Mouse (Mus musculus) liver, postnatal 0 days (tissue): ENCODE measurements at regions not wholly inside any gene's neighbourhood (a gene's known extent, or its start where the extent isn't known, plus 50 kb on each side); places are given as distances from the start of the nearest gene placed in this dataset.

Source experiments
- ATAC-seq: fragments of 200-750 bp; cut with Nextera tagmentation; 2 replicates; pipeline ENCODE4 v1.8.0; 2017; ENCODE audit warnings: mild to moderate bottlenecking, moderate library complexity
- DNase-seq: peaks from one replicate; pipeline ENCODE4 v3.0.0-alpha.2; 2016
- H3K27ac ChIP-seq: fragments of 300-500 bp; sonication (generic); 2 replicates; pipeline ENCODE4 v1.5.1; 2014; ENCODE audit warnings: antibody characterized with exemption, moderate library complexity, mild to moderate bottlenecking, low read depth
- H3K27me3 ChIP-seq: fragments of 300-500 bp; sonication (generic); 2 replicates; pipeline ENCODE4 v1.6.1; 2014; ENCODE audit warnings: low read length, control low read depth, mixed read lengths; ENCODE audit not compliant: insufficient read depth
- H3K36me3 ChIP-seq: fragments of 300-500 bp; sonication (generic); replicated peaks from 2 replicates; pipeline ENCODE4 v1.6.1; 2014; ENCODE audit warnings: mild to moderate bottlenecking, control low read depth, low read length, moderate library complexity, mixed read lengths; ENCODE audit not compliant: insufficient read depth
- H3K4me1 ChIP-seq: fragments of 300-500 bp; sonication (generic); 2 replicates; pipeline ENCODE4 v1.6.1; 2014; ENCODE audit warnings: antibody characterized with exemption, mild to moderate bottlenecking, control low read depth; ENCODE audit not compliant: insufficient read depth
- H3K4me2 ChIP-seq: fragments of 300-500 bp; sonication (generic); 2 replicates; pipeline ENCODE4 v1.6.1; 2014; ENCODE audit warnings: low read depth, mild to moderate bottlenecking, low read length, moderate library complexity, mixed read lengths
- H3K4me3 ChIP-seq: fragments of 300-500 bp; sonication (generic); 2 replicates; pipeline ENCODE4 v1.5.1; 2014; ENCODE audit warnings: low read depth, low read length
- H3K9ac ChIP-seq: fragments of 300-500 bp; sonication (generic); replicated peaks from 2 replicates; pipeline ENCODE4 v1.6.1; 2014; ENCODE audit warnings: mild to moderate bottlenecking, moderate library complexity
- H3K9me3 ChIP-seq: fragments of 300-500 bp; sonication (generic); 2 replicates; pipeline ENCODE4 v1.6.1; 2016; ENCODE audit warnings: mild to moderate bottlenecking, control low read depth, low read length, mixed read lengths
- CTCF ChIP-seq: sonication (generic); IDR thresholded peaks from 2 replicates; pipeline ENCODE4 v1.5.1; 2016; ENCODE audit warnings: antibody characterized with exemption, low read depth
- EP300 ChIP-seq: IDR thresholded peaks from 2 replicates; pipeline ENCODE4 v1.6.1; 2016; ENCODE audit warnings: antibody characterized with exemption, low read depth, mild to moderate bottlenecking
- WGBS: fragments of 180-500 bp; shearing (Covaris S2); extraction: QIAGEN DNeasy Blood & Tissue Kit; methylation state at CpG from one replicate; pipeline ENCODE4 v1.1.7; 2014; ENCODE audit not compliant: insufficient replicate concordance; 5-methylcytosine and 5-hydroxymethylcytosine counted together

DNA sequence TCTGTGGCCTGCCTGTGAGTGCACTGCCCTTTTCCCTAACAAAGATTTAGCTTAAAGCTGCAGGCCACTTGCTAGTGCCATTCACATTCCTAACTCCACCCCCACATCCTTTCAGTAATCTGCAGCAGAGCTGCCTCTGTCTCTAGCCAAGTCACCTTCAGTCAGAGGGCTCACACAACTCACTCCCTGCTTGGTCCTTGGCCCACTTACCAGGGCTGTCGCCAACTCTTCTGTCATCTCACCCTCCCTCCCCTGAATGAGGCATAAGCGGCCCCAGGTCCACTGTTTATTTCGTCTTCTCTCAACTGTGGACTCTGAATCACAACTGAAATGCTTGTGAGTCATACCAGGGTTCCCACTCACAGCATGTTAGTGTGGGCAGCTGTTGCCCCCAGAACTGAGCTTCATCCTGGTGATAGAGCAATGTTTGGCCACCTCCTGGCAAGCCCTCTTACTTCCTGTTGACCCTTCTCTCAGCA is 85.5 kb upstream of the Nrp1 start:
- TF ChIP-seq EP300 (no peak), CTCF (no peak)
- no peak overlapping the region for H3K4me2 ChIP-seq
- no peaks in the 10 kb centered on the region for H3K4me1 ChIP-seq
- H3K4me3 ChIP-seq: no peak overlapping the region
- H3K9me3 ChIP-seq: no peaks in the 10 kb centered on the region
- no peaks in the 10 kb centered on the region for H3K36me3 ChIP-seq
- ATAC-seq (peak; percentile 13; the same call in 1 of the 2 replicates), DNase-seq (no peak)
- no peak overlapping the region for H3K27ac ChIP-seq
- WGBS: 48% methylated on average over 3 of the region's 3 CpGs
- H3K9ac ChIP-seq: no peak overlapping the region
- no peaks in the 10 kb centered on the region for H3K27me3 ChIP-seq

GRCm38 (mm10) chr8:128276475-128276874 is 81.9 kb upstream of the Nrp1 start:
- no peaks in the 10 kb centered on the region for H3K9me3 ChIP-seq
- no peak for TF ChIP-seq CTCF
- TF ChIP-seq EP300: no peak
- H3K9ac ChIP-seq: no peak overlapping the region
- H3K36me3 ChIP-seq: no peaks in the 10 kb centered on the region
- DNase-seq (no peak), ATAC-seq (no peak)
- no peaks in the 10 kb centered on the region for H3K4me1 ChIP-seq
- 74% methylated on average over 1 of the region's 1 CpGs for WGBS
- no peak overlapping the region for H3K27ac ChIP-seq
- H3K4me3 ChIP-seq: no peak overlapping the region
- H3K27me3 ChIP-seq: no peaks in the 10 kb centered on the region
- H3K4me2 ChIP-seq: no peak overlapping the region

- no peak for ATAC-seq
- Histone ChIP-seq H3K4me2 (no peak overlapping the region), H3K4me3 (no peak overlapping the region), H3K27ac (no peak overlapping the region), H3K4me1 (no peaks in the 10 kb centered on the region), H3K27me3 (no peaks in the 10 kb centered on the region), H3K36me3 (no peaks in the 10 kb centered on the region), H3K9me3 (no peaks in the 10 kb centered on the region), H3K9ac (no peak overlapping the region)
- TF ChIP-seq CTCF (no peak), EP300 (no peak)
- DNase-seq: no peak
- 52% methylated on average over 3 of the region's 3 CpGs for WGBS
Observed at GRCm38 (mm10) chr8:128282802-128283201, 75.6 kb upstream of the Nrp1 start.

DNA sequence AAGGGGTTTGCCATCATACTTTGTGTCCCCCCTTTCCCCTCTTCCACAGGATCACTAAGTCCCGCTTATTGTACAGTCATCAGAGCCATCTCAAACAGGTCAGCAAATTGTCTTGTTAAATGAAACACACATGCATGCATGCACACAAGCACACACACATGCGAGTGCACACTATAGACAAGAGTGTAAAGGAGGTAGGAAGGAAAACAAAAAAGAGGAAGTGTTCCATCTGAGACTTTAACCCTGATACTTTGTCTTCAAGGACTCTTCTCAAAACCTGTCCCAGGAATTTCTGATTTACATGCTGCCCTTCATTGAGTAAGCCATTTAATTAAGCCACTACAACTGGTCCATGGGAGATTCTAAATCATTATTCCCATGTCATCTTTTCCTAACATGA is 75.0 kb upstream of the Nrp1 start:
- no peaks in the 10 kb centered on the region for H3K4me1 ChIP-seq
- H3K4me2 ChIP-seq: no peak overlapping the region
- no peak overlapping the region for H3K27ac ChIP-seq
- no peaks in the 10 kb centered on the region for H3K36me3 ChIP-seq
- no peak overlapping the region for H3K4me3 ChIP-seq
- no peak overlapping the region for H3K9ac ChIP-seq
- DNase-seq: no peak
- no peaks in the 10 kb centered on the region for H3K9me3 ChIP-seq
- TF ChIP-seq EP300 (no peak), CTCF (no peak)
- no peaks in the 10 kb centered on the region for H3K27me3 ChIP-seq
- no peak for ATAC-seq
- WGBS: 42% methylated on average over 2 of the region's 2 CpGs

- Histone ChIP-seq H3K4me3 (no peak overlapping the region), H3K27me3 (no peaks in the 10 kb centered on the region), H3K4me2 (no peak overlapping the region), H3K27ac (no peak overlapping the region), H3K9me3 (no peaks in the 10 kb centered on the region), H3K4me1 (no peaks in the 10 kb centered on the region), H3K9ac (no peak overlapping the region), H3K36me3 (no peaks in the 10 kb centered on the region)
- WGBS: 24% methylated on average over 3 of the region's 3 CpGs
- ATAC-seq (no peak), DNase-seq (no peak)
- no peak for TF ChIP-seq CTCF
- no peak for TF ChIP-seq EP300
Observed at GRCm38 (mm10) chr8:128284816-128285215, 73.6 kb upstream of the Nrp1 start.

- Histone ChIP-seq H3K27me3 (no peaks in the 10 kb centered on the region), H3K9ac (no peak overlapping the region), H3K27ac (no peak overlapping the region), H3K4me2 (no peak overlapping the region), H3K9me3 (no peaks in the 10 kb centered on the region), H3K36me3 (no peaks in the 10 kb centered on the region), H3K4me3 (no peak overlapping the region), H3K4me1 (no peaks in the 10 kb centered on the region)
- DNase-seq (no peak), ATAC-seq (no peak)
- TF ChIP-seq CTCF (no peak), EP300 (no peak)
- WGBS: 60% methylated on average over 4 of the region's 4 CpGs
Observed at GRCm38 (mm10) chr8:128290076-128290475, 68.3 kb upstream of the Nrp1 start.

- H3K36me3 ChIP-seq: no peaks in the 10 kb centered on the region
- no peak overlapping the region for H3K9ac ChIP-seq
- ATAC-seq (no peak), DNase-seq (no peak)
- no peak overlapping the region for H3K27ac ChIP-seq
- H3K9me3 ChIP-seq: no peaks in the 10 kb centered on the region
- WGBS: 73% methylated on average over 6 of the region's 6 CpGs
- H3K27me3 ChIP-seq: no peaks in the 10 kb centered on the region
- no peaks in the 10 kb centered on the region for H3K4me1 ChIP-seq
- H3K4me2 ChIP-seq: no peak overlapping the region
- no peak overlapping the region for H3K4me3 ChIP-seq
- TF ChIP-seq EP300 (no peak), CTCF (no peak)
Observed at GRCm38 (mm10) chr8:128292394-128292793, 66.0 kb upstream of the Nrp1 start.
